Mouse (Mus musculus) C2C12 (cell line): ENCODE results near the gene Oxld1.

ENCODE experiments used
- CTCF ChIP-seq: IDR thresholded peaks from one replicate; pipeline ENCODE4 v1.5.1; 2011; ENCODE audit not compliant: control insufficient read depth, insufficient read depth, insufficient read length
- FOSL1 ChIP-seq: IDR thresholded peaks from one replicate; pipeline ENCODE4 v1.8.0; 2011; ENCODE audit warnings: mild to moderate bottlenecking, low read length; ENCODE audit not compliant: poor library complexity, insufficient read depth, severe bottlenecking
- MYOG ChIP-seq: IDR thresholded peaks from one replicate; pipeline ENCODE4 v1.6.1; 2011; ENCODE audit not compliant: control insufficient read depth, insufficient read length; ENCODE audit errors: extremely low read depth

GRCm38 (mm10) chr11:120488516-120488915 lies 30.6 kb upstream of the Oxld1 start:
- TF ChIP-seq FOSL1 (no peak), CTCF (no peak), MYOG (no peak)
